Mouse (Mus musculus) kidney, postnatal 25 days (tissue): ENCODE data around the gene Clec4a1.
A peak's percentile ranks its signal among the peaks of the same experiment; 100 is the strongest.

Experiments
- DNase-seq, 2 experiments: peaks; one replicate each; pipeline ENCODE4 v3.0.0; 2021; ENCODE audit warnings: mixed read lengths in 2 of 2

Gene Clec4a1

GRCm38 (mm10) chr6:122921451-122921850 is at the start of gene Clec4a1:
Gene Clec4a1, plus strand, starts transcription at chr6:122921848.
- DNase-seq = no peak

GRCm38 (mm10) chr6:122872800-122873199 is 48.8 kb upstream of the Clec4a1 start:
- no peak for DNase-seq

- DNase-seq = peak; percentile 96 to 99
Measured at GRCm38 (mm10) chr6:122873871-122874719, 47.6 kb upstream of the Clec4a1 start, which contains the start of gene Necap1. Gene Necap1, plus strand, starts transcription at chr6:122874474.

DNA sequence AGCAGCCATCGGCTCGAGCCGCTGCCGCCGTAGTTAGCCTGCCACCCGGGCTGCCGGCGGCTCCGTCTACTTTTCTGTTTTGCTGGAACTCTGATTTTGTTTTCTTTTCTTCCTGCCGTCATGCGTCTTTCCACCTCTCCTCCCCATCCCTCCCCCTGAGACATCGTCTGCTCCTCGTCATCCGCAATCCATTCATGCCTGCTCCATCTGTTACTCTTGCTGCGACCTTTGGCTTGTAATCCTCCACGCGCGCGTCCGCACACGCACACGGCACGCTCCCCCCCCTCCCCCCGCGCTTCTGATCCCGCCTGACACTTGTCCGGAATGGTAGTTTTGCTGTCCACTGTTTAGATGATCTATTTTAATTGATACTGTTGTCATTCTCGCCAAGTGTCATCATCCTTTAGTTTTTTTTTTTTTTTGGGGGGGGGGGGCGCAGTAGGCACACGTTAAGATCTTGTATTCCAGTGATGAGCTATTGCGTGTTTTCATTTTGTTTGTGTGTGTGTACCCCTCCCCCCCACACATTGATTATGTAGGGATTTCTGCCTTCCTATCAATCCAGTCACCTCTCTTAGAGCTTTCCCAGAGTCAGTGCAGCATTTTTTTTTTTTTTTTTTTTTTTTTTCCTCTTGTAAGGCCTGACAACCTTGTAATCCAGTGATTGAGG is 46.8 kb upstream of the Clec4a1 start:
- DNase-seq = peak; percentile 30 to 68

DNA sequence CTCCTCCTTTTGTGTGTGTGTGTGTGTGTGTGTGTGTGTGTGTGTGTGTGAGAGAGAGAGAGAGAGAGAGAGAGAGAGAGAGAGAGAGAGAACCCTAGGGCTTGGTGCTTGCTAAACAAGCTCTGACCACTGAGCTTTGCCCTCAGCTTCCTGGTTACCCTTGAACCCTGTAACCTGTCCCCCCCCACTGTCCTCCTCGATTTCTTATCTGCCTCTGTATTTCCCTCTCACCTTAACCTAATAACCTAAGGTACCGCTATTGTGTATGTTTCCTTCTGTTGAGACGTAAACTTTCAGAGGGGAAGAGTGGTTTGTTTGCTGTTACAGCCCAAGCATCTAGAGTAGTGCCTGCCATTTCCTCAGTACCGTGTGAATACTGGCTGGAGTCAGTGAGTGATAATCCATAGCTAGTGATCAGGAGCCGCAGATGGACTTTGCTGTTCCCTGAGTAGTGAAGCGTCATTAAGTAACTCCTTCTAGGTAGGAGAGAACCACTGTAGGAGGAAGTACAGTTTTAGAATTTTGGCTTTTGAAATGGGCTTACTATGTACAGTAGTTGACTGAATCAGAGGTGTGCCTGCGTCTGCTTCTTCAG is 42.4 kb upstream of the Clec4a1 start:
- DNase-seq = no peak

DNA sequence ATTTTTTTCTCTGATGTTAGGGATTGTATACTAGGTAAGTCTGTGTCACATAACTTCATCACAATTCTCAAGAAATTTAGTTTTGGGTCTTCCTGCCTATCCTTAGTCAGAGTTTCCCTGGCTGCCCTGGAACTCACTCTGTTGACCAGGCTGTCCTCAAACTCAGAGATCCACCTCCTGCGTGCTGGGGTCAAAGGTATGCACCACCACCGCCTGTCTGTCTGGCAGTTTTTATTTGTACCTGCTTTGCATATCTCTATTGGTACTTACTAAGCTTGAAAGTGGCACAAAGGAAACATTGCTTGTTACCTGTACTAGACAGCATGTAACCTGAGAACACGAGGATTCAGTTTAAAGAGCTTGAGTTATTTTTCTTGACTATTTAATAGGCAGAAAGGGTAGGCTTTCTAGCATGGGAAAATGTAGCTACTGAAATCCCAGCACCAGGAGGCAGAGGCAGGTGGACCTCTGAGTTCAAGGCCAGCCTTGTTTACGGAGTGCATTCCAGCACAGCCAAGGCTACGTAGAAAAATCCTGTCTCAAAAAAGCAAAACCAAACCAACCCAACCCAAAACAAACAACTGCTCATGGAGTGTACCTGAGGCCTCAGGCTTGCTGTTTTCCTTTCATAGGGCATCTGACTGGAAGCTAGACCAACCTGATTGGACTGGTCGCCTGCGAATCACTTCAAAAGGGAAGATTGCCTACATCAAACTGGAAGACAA is 41.7 kb upstream of the Clec4a1 start:
- peak; percentile 36 to 60 for DNase-seq

GRCm38 (mm10) chr6:122881287-122881686 is 40.4 kb upstream of the Clec4a1 start:
- DNase-seq = no peak

- DNase-seq = no peak
Measured at GRCm38 (mm10) chr6:122883603-122884002, 38.0 kb upstream of the Clec4a1 start.

GRCm38 (mm10) chr6:122889599-122889998 is 32.0 kb upstream of the Clec4a1 start:
- DNase-seq = no peak

- DNase-seq = peak in 1 of 2 experiments; percentile 74
Measured at GRCm38 (mm10) chr6:122892442-122893049, 29.1 kb upstream of the Clec4a1 start.

DNA sequence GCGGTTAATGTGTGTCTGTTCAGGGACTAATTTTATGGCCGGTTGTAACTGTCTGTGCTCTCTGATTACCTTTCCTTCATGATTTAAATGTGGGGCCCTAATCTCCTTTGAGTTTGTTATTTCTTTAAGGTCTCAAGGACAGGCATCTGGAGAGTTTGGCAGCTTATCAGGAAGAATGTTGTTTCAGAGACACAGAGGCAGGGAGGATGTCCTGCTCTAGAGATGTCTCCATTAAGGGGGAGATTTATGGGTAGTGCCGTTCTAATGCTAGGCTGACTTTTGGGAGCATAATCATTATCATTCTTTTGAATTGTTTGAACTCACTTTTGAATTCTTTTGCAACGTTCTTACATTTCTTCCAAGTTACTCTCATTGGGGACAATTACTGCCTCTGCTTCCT is 1.7 kb upstream of the Clec4a1 start:
- DNase-seq = no peak

- no peak for DNase-seq
Measured at GRCm38 (mm10) chr6:122934845-122935244, 13.2 kb downstream of the Clec4a1 start.

GRCm38 (mm10) chr6:122939618-122940017 is 18.0 kb downstream of the Clec4a1 start:
- no peak for DNase-seq

- DNase-seq = no peak
Measured at GRCm38 (mm10) chr6:122946760-122947159, 25.1 kb downstream of the Clec4a1 start.

DNA sequence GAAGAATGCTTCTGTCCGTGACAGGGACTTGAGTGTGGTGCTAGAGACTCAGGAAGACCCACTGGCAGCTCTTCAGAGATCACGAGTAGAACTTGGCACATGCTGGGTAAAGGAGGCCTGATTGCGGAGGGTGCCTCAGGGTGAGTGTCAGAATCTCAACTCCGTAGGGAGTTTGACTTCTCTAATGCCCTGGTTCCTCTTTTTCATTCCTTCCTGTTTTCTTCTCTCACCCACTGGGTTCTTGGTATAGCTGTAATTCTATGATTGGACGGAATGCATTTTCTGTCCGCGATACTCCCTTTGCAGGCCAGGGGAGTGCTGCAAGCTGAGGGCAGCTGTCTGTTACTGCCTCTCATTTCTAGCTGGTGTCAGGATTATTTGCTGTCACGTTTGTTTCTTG is 30.8 kb downstream of the Clec4a1 start, which contains the start of gene Clec4a3:
TSS of gene Clec4a3 (plus strand) at position 115 of the 400 bp plus-strand sequence.
- no peak for DNase-seq

DNA sequence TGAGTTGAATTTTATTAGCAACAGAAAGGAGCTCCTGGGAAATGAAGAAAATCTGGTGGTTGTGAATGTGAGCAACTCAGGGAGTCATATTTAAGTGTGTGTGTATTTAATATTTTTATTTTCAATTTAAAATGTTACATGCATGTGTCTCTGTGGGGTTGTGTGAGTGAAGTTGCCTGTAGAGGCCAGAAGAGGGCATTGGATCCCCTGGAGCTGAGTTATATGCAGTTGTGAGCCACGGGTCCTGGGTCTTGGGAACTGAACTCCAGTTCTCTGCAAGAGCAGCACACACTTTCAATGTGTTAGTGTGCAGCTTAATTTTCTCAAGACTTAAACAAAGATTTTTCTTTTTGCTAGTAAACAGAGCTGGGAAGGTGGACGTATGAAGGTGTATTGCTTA is 42.9 kb downstream of the Clec4a1 start:
- no peak for DNase-seq

DNA sequence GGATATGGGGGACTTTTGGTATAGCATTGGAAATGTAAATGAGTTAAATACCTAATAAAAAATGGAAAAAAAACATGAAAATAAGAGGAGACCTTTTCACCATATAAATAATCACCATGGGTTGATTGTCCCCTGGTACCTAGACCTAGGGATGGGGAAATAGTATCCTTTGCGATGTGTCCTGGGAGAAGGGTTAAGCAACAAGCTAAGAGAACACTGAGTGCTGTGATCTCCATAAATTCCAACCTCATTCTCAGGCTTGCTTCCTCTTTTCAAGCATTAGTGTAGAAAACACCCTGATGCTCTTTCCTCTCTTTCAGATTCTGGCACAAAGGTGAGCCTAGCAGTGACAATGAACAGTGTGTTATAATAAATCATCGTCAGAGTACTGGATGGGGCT is 47.4 kb downstream of the Clec4a1 start:
- DNase-seq = no peak
